Mouse (Mus musculus): ENCODE results near the gene Parva. TPM values are rescaled to one million over a fixed set of nuclear protein-coding genes. Genes with fewer than 3 reads are reported as not detected.

Gene Parva
- polyA plus RNA-seq, 1 experiment from 2014 or later, result 21.1 TPM

DNA sequence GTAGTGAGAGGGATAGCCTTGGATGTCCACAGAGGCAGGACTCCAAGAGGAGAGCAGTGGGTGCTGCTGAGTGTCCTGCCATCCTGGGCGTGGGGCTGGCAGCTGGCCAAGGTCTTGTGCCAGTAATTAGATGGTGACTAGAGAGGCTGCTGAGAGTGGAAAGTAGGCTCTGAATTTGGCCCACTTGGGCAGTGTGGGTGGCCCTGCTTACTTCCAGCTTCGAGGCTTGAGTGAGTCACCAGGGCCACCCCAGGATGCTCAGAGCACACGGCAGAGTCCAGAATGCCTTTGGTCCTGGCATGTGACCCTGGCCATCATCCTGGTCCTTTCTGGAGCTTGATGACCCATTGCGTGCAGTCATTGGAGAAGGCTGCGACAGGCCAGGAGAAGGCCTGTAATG is 31.1 kb downstream of the Parva start:
- WGBS, result 53% methylated on average over 5 of the region's 5 CpGs
- H3K9ac ChIP-seq (replicated peaks; ENCODE audit: low read depth, low read length), result no peak overlapping the region
- no peaks in the 10 kb centered on the region for H3K36me3 ChIP-seq (ENCODE audit: control insufficient read depth, insufficient read depth)

DNA sequence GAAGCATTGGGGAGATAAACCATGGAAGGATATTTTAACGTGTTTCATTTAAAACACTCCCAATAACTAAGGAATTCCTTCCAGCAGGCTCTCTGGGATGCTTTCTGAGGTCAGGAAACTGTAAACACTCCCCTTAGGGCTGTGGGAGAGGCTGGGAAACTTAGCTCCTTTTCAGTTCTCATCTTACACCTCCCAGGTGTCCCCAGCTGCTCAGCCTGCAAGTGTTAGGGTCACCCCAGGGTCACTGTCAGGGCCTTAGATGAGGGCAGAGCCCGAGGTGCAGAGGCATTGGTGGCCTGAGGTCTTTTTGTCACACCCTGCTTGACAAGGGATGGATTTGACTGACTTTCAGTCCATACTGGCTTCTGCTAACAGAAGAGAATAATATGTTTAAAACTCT is 35.8 kb downstream of the Parva start:
- ATAC-seq, result no peak
- Histone ChIP-seq H3K4me3 (replicated peaks; ENCODE audit: low read length) (no peak overlapping the region), H3K4me2 (ENCODE audit: low read length) (no peak overlapping the region), H3K36me3 (ENCODE audit: control insufficient read depth, insufficient read depth) (no peaks in the 10 kb centered on the region), H3K9ac (replicated peaks; ENCODE audit: low read depth, low read length) (no peak overlapping the region), H3K27me3 (replicated peaks; ENCODE audit: control insufficient read depth, insufficient read depth, low read length) (no peaks in the 10 kb centered on the region; the same call in 1 of the 2 replicates), H3K9me3 (ENCODE audit: control insufficient read depth, low read length) (no peaks in the 10 kb centered on the region), H3K4me1 (replicated peaks; ENCODE audit: control insufficient read depth, insufficient read depth, low read length) (peaks cover 12% of the 10 kb centered on the region), H3K27ac (ENCODE audit: low read length) (no peak overlapping the region)
- 17% methylated on average over 2 of the region's 2 CpGs for WGBS

More for the DNA sequence above, 31.1 kb downstream of the Parva start:
- H3K4me2 ChIP-seq (ENCODE audit: low read length), result no peak overlapping the region
- H3K27ac ChIP-seq (ENCODE audit: low read length), result no peak overlapping the region
- H3K4me1 ChIP-seq (replicated peaks; ENCODE audit: control insufficient read depth, insufficient read depth, low read length), result peaks cover 8% of the 10 kb centered on the region
- H3K4me3 ChIP-seq (replicated peaks; ENCODE audit: low read length), result no peak overlapping the region
- no peaks in the 10 kb centered on the region; the same call in 1 of the 2 replicates for H3K27me3 ChIP-seq (replicated peaks; ENCODE audit: control insufficient read depth, insufficient read depth, low read length)
- no peak for ATAC-seq
- H3K9me3 ChIP-seq (ENCODE audit: control insufficient read depth, low read length), result no peaks in the 10 kb centered on the region

DNA sequence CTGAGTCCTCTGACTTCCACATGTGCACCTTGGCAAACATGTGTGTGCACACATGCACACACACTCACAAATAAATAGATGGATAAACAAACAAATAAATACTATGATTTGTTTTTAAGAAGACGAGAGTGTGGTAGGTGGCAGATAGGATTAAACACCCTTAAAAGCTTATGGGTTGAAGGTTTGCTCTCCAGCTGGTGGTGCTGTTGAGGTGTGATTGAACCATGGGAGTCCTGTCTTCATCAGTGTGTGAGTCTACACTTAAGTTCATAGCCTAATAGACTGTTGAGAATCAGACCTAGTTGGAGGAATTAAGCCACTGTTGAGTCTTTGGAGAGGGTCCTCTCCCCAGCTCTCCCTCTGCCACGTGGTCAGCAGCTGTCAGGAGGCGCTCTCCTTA is 38.6 kb downstream of the Parva start:
- peaks cover 12% of the 10 kb centered on the region for H3K4me1 ChIP-seq (replicated peaks; ENCODE audit: control insufficient read depth, insufficient read depth, low read length)
- H3K36me3 ChIP-seq (ENCODE audit: control insufficient read depth, insufficient read depth), result no peaks in the 10 kb centered on the region
- no peak overlapping the region for H3K4me2 ChIP-seq (ENCODE audit: low read length)
- H3K27me3 ChIP-seq (replicated peaks; ENCODE audit: control insufficient read depth, insufficient read depth, low read length), result no peaks in the 10 kb centered on the region; the same call in 1 of the 2 replicates
- H3K9me3 ChIP-seq (ENCODE audit: control insufficient read depth, low read length), result no peaks in the 10 kb centered on the region
- WGBS, result 77% methylated on average over 3 of the region's 3 CpGs
- H3K4me3 ChIP-seq (replicated peaks; ENCODE audit: low read length), result no peak overlapping the region
- no peak for ATAC-seq
- no peak overlapping the region for H3K27ac ChIP-seq (ENCODE audit: low read length)
- no peak overlapping the region for H3K9ac ChIP-seq (replicated peaks; ENCODE audit: low read depth, low read length)

DNA sequence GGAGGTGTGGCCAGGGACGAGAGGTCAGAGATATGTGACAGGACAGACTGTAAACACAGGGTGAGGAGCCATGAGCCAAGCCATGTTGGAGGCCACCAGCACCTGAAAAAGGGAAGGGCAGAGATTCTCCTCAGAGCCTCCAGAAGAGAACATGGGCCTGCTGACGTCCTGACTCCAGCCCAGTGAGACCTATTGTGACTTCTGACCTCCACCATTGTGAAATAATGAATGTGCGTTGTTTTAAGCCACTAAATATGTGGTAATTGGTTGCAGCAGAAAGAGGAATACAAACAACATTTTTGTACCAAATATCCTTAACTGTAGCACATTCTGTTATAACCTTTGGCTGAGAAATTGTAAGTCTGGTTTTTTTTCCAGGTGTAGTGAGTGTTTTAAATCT is 39.5 kb downstream of the Parva start:
- no peak overlapping the region for H3K4me2 ChIP-seq (ENCODE audit: low read length)
- H3K4me1 ChIP-seq (replicated peaks; ENCODE audit: control insufficient read depth, insufficient read depth, low read length), result peaks cover 17% of the 10 kb centered on the region
- H3K36me3 ChIP-seq (ENCODE audit: control insufficient read depth, insufficient read depth), result no peaks in the 10 kb centered on the region
- no peak overlapping the region for H3K9ac ChIP-seq (replicated peaks; ENCODE audit: low read depth, low read length)
- no peak for ATAC-seq
- WGBS, result 75% methylated on average over 3 of the region's 3 CpGs
- H3K27ac ChIP-seq (ENCODE audit: low read length), result no peak overlapping the region
- H3K4me3 ChIP-seq (replicated peaks; ENCODE audit: low read length), result no peak overlapping the region
- H3K9me3 ChIP-seq (ENCODE audit: control insufficient read depth, low read length), result no peaks in the 10 kb centered on the region
- H3K27me3 ChIP-seq (replicated peaks; ENCODE audit: control insufficient read depth, insufficient read depth, low read length), result no peaks in the 10 kb centered on the region; the same call in 1 of the 2 replicates

DNA sequence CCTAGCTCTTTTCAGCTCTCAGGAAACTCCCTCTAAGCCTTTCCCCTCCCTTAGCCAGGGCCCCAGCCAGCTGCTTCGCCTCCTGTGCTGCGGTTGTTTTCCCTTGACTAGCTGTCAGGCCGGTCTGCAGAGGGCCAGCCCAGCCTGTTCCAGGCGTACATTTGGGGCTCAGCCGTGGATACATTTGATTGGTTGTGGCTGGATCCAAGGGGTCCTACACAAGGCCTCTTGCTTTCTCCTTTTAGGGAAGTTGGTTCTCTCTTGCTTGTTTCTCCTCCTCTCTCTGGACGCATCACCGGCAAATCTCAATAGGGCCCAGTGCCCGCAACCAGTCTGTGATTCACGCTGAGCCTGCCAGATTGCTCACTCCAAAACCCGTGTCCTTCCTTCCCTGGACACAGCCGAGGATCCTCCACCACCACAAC is 40.4 kb downstream of the Parva start:
- Histone ChIP-seq H3K9ac (replicated peaks; ENCODE audit: low read depth, low read length) (no peak overlapping the region), H3K4me1 (replicated peaks; ENCODE audit: control insufficient read depth, insufficient read depth, low read length) (peaks cover 17% of the 10 kb centered on the region), H3K9me3 (ENCODE audit: control insufficient read depth, low read length) (no peaks in the 10 kb centered on the region), H3K36me3 (ENCODE audit: control insufficient read depth, insufficient read depth) (no peaks in the 10 kb centered on the region), H3K27me3 (replicated peaks; ENCODE audit: control insufficient read depth, insufficient read depth, low read length) (no peaks in the 10 kb centered on the region; the same call in 1 of the 2 replicates), H3K4me3 (replicated peaks; ENCODE audit: low read length) (no peak overlapping the region), H3K4me2 (ENCODE audit: low read length) (no peak overlapping the region), H3K27ac (ENCODE audit: low read length) (no peak overlapping the region)
- WGBS, result 11% methylated on average over 11 of the region's 11 CpGs
- ATAC-seq, result peak; percentile 76

DNA sequence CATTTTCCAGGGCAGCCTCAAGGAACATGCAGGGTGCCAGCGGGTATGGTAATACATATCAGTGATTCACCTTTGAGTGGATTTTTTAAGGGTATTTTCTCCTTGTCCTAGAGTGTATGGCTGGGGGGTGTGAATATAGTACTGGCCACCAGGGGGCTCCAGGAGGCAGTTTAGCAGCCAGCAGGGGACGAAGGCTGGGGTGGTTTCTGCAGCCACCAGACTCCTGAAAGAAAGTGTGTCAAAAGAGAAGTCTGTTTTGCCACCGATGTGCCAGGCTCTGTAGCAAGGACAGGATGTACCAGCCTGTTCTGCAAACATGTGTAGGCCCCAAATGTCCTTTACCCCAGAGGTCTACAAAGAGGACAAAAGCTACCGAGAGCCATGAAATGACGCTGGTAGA is 42.5 kb downstream of the Parva start:
- no peak overlapping the region for H3K4me3 ChIP-seq (replicated peaks; ENCODE audit: low read length)
- no peak overlapping the region for H3K27ac ChIP-seq (ENCODE audit: low read length)
- H3K4me2 ChIP-seq (ENCODE audit: low read length), result no peak overlapping the region
- ATAC-seq, result peak; percentile 43
- H3K27me3 ChIP-seq (replicated peaks; ENCODE audit: control insufficient read depth, insufficient read depth, low read length), result no peaks in the 10 kb centered on the region
- H3K4me1 ChIP-seq (replicated peaks; ENCODE audit: control insufficient read depth, insufficient read depth, low read length), result peaks cover 23% of the 10 kb centered on the region
- H3K9ac ChIP-seq (replicated peaks; ENCODE audit: low read depth, low read length), result no peak overlapping the region
- 41% methylated on average over 5 of the region's 5 CpGs for WGBS
- H3K36me3 ChIP-seq (ENCODE audit: control insufficient read depth, insufficient read depth), result no peaks in the 10 kb centered on the region
- no peaks in the 10 kb centered on the region for H3K9me3 ChIP-seq (ENCODE audit: control insufficient read depth, low read length)

DNA sequence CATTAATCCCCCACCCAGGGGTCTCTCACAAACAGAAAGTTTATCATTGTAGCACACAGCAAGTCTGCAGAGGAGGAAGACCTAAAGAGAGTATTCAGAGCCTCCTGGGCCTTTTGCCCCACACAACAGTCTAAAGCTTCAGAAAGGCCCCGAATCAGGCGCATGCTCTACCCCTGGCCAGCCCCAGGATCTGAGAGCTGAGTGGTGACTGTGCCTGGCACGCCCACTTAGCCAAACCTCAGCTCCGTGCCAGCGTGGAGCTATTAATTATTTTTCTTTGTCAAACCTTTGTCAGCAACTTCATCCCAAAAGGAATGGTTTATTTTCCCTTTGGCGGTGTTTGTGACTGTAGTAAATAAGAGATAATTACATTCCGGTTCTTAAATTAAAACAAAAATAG is 44.0 kb downstream of the Parva start:
- Histone ChIP-seq H3K9ac (replicated peaks; ENCODE audit: low read depth, low read length) (no peak overlapping the region), H3K4me1 (replicated peaks; ENCODE audit: control insufficient read depth, insufficient read depth, low read length) (peaks cover 23% of the 10 kb centered on the region), H3K36me3 (ENCODE audit: control insufficient read depth, insufficient read depth) (no peaks in the 10 kb centered on the region), H3K27ac (ENCODE audit: low read length) (no peak overlapping the region), H3K4me3 (replicated peaks; ENCODE audit: low read length) (no peak overlapping the region), H3K27me3 (replicated peaks; ENCODE audit: control insufficient read depth, insufficient read depth, low read length) (no peaks in the 10 kb centered on the region), H3K4me2 (ENCODE audit: low read length) (no peak overlapping the region), H3K9me3 (ENCODE audit: control insufficient read depth, low read length) (no peaks in the 10 kb centered on the region)
- 34% methylated on average over 7 of the region's 7 CpGs for WGBS
- ATAC-seq, result peak; percentile 66

DNA sequence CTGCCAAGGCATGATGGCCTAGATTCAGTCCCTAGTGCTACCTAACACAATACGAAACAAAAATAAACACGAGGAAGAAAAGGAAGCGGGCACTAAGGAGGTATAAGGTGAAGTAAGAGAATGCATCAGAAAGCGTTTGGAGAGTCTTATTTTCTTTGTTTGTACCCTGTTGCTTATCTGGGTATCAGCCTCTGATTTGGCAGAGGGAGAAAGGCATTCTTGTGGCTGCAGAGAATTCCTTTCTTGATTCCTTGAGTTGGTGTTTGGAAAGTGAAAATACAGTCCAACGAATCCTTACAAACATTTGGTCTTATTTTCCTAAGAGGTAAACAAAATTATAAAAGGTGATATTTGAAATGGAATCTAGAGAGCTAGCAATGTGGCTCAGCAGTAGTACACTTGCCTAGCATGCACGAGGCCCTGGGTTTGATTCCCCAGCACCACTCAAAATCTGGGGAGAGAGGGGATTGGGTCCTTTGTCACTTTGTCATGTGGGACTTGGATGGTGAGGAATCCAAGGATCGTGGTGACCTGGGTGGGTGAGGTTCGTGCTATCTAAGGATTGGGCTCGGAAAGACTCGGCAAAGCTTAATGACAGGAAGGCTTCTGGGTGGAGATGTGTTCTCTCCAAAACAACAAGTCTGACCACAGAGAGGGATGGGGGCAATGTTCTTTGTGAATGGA is 44.9 kb downstream of the Parva start:
- Histone ChIP-seq H3K9ac (replicated peaks; ENCODE audit: low read depth, low read length) (no peak overlapping the region), H3K4me1 (replicated peaks; ENCODE audit: control insufficient read depth, insufficient read depth, low read length) (peaks cover 23% of the 10 kb centered on the region), H3K27me3 (replicated peaks; ENCODE audit: control insufficient read depth, insufficient read depth, low read length) (no peaks in the 10 kb centered on the region), H3K36me3 (ENCODE audit: control insufficient read depth, insufficient read depth) (no peaks in the 10 kb centered on the region), H3K9me3 (ENCODE audit: control insufficient read depth, low read length) (no peaks in the 10 kb centered on the region), H3K27ac (ENCODE audit: low read length) (no peak overlapping the region), H3K4me3 (replicated peaks; ENCODE audit: low read length) (no peak overlapping the region), H3K4me2 (ENCODE audit: low read length) (no peak overlapping the region)
- no peak for ATAC-seq
- WGBS, result 80% methylated on average over 10 of the region's 10 CpGs

DNA sequence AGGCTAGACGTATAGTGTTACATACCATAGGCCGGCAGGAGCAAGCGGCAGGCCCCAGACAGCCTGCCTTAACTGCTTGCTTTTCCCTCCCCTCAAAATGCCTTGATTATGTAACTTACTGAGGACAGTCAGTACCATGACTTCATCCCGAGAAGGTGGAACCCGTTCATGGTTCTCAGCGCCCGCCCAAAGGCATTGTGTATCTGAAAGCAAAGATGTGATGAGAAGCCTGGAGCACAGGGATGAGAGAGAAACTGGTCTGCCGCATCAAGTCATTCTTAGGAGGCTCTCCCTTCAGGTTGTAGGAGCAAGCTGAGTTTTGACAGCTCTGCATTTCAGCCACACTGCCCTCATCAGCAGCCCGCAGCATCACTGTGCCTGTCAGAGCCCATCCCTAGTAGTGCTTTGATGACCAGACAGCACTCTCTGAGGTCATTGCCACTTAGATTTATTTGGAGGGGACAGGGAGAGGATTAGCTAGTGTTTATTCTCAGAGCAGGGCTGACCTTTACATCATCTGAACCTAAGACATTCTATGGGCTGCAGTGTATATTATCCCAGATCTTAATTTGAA is 45.5 kb downstream of the Parva start:
- no peak overlapping the region for H3K4me2 ChIP-seq (ENCODE audit: low read length)
- no peaks in the 10 kb centered on the region for H3K36me3 ChIP-seq (ENCODE audit: control insufficient read depth, insufficient read depth)
- no peaks in the 10 kb centered on the region for H3K9me3 ChIP-seq (ENCODE audit: control insufficient read depth, low read length)
- no peak overlapping the region for H3K4me3 ChIP-seq (replicated peaks; ENCODE audit: low read length)
- no peak overlapping the region for H3K9ac ChIP-seq (replicated peaks; ENCODE audit: low read depth, low read length)
- WGBS, result 76% methylated on average over 9 of the region's 9 CpGs
- H3K27me3 ChIP-seq (replicated peaks; ENCODE audit: control insufficient read depth, insufficient read depth, low read length), result no peaks in the 10 kb centered on the region
- ATAC-seq, result no peak
- H3K27ac ChIP-seq (ENCODE audit: low read length), result no peak overlapping the region
- peaks cover 17% of the 10 kb centered on the region for H3K4me1 ChIP-seq (replicated peaks; ENCODE audit: control insufficient read depth, insufficient read depth, low read length)
